Mouse (Mus musculus) olfactory bulb, adult 2 months (tissue): ENCODE data around the gene Glt6d1.

Experiments
- CTCF ChIP-seq: fragments of 200-500 bp; IDR thresholded peaks from 2 replicates; pipeline ENCODE4 v1.5.1; 2012; ENCODE audit warnings: low read depth, mild to moderate bottlenecking, low read length, moderate library complexity; ENCODE audit not compliant: insufficient read depth
- POLR2A ChIP-seq: fragments of 200-500 bp; IDR thresholded peaks from 2 replicates; pipeline ENCODE4 v1.6.1; 2012; ENCODE audit warnings: mild to moderate bottlenecking, low read depth, low read length, moderate library complexity; ENCODE audit not compliant: insufficient read depth

- TF ChIP-seq CTCF: no peak
- no peak for TF ChIP-seq POLR2A
Measured at GRCm38 (mm10) chr2:25789092-25789491, 26.6 kb downstream of the Glt6d1 start.
